Mouse (Mus musculus) layer of hippocampus, postnatal 14 days (tissue): Measurements from ENCODE around the gene Zfp595. TPM values are rescaled to one million over a fixed set of nuclear protein-coding genes. Genes with fewer than 3 reads are reported as not detected.
"Not testable (repeated sequence)": the region's sequence is repeated elsewhere in the genome, so short reads cannot be mapped to it uniquely, and the experiment has no call there.

ENCODE experiments used
- DNase-seq, 2 experiments: peaks; one replicate each; pipeline ENCODE4 v3.0.0; 2021 to 2022; ENCODE audit warnings: low spot score in 2 of 2, mixed read lengths in 1 of 2
- long read RNA-seq, 2 experiments: library from polyadenylated mRNA; stranded (forward); transcript quantifications; one replicate each; pipeline ENCODE4 v2.0.0; 2021
- total RNA-seq, 2 experiments: library from RNA; stranded (reverse); gene quantifications; 2 replicates each; pipeline ENCODE4 v1.2.3; 2021

Zfp595 gene
- total RNA-seq = 1 to 10 TPM; 3.0 to 3.2 TPM
- long read RNA-seq, experiment 1 = 0 reads
- long read RNA-seq, experiment 2, full-length matches to known transcripts = 1 of 1 reads
- long read RNA-seq, experiment 2, partial matches to known transcripts = 0 of 1 reads
- long read RNA-seq, experiment 2, other reads (novel, unspliced or antisense) = 0 of 1 reads

DNA sequence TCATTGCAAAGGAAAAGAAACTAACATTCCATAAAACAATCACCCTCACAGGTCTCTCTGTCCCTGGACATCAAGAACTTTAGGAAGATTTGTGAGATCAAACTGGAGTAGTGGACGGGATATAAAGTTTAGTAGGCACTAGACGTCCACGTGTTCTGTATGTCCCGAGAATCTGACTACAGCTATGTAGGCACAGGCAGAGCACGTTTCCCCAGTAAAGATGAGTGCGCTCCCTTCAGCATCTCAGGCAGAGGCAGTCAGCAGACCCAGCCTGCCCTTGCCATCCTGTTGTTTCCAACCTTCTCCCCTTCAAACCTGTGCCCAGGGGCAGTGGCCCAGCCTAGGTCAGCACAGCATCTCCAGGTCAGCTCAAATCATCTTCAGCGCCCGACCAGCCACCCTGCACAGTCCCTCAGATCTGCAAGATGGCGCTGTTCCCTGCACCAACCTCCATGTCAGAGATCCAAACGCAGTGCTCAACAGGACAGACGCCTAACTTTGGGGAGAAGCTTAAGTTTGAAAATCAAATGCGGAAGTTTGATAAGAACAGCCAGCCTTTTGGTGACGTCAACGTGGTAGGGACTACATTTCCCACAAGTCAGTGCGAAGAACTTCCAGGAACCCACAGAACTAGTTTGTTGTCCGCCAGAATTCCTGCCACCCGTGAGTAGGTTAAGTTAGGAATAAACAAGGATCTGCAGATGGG lies at the start of gene Zfp595:
Zfp595 (minus strand) TSS at position 552 of the 706 bp plus-strand sequence.
- DNase-seq = peak; percentile 53 to 88

DNA sequence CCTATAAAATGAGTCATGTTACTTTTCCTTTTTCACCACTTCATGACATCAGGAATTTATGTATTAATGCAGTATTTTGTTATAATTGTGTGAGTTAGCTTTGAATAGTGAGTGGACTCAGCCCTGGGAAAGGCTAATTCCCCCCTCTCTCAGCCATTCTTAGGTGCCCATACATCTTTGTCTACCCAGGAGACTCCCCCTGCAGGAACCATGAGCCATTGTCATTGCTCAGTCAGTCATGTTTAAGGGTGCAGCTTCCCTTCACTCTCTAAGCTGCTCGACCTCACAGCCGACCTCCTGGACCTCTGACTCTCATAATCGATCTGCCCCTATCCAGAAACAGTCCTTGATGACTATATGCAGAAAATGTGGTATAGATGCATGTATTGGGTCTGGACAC lies 43.9 kb upstream of the Zfp595 start:
- DNase-seq = not testable (repeated sequence)

DNA sequence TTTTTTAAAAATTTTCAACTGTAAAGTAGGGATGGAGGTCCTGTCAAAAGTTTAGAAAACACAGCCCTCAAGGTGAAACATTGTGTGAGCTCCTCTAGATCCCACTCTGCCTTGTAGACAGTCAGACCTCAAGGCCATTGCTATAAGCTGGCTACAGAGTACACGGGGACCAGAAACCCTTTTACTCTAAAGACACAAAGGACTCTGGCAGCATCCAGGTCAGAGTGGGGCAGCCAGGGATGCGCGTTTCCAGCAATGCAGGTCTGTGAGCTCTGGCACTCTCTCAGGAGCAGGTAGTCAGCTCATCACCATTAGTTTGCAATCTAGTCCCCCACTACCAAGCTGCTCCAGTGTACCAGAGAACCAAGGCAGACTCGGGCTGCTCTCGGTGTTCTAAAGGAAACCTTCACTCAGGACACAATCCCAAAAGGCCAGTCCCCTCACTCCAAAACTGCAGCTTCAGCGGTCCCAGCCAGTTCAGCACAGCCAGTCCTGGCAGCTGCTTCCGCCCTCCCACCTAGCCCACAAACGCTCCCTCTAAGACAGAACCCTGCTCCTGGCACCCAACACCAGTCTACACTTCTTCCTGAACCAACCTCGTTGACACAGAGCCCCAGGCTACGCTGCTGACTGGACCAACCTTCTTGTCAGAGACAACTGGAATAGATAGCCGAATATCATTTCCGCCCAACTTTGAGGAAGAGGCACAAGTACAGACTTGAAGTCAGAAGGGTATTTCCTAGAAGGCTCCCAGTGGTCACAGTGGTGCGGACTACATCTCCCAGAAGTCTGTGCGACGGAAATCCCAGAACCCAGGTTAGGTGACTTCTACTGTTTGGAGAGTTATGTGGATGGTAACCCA lies 42.9 kb upstream of the Zfp595 start, which contains the start of the genes Gm28041 and Zfp456:
Gm28041 (minus strand) TSS at position 684 of the 862 bp plus-strand sequence.
Zfp456 (minus strand) TSS at position 761 of the 862 bp plus-strand sequence.
- DNase-seq = peak; percentile 37 to 61

DNA sequence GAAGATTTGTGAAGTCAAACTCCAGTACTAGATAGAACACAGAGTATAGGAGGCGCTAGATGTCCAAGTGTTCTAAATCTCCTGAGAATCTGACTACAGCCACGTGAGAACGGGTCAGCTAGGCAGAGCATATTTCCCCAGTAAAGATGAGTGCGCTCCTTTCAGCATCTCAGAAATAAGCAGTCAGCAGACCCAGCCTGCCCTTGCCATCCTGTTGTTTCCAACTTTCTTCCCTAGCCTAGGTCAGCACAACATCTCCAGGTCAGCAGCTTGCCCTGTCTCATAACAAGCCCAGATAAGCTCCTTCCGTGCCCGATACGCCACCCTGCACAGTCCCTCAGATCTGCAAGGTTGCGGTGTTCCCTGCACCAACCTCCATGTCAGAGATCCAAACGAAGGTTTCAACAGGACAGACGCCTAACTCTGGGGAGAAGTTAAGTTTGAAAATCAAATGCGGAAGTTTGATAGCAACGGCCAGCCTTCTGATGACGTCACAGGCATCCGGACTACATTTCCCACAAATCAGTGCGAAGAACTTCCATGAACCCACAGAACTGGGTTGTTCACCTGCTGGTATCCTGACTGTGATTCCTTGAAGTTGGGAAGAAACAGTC lies 27.9 kb upstream of the Zfp595 start, which contains the start of the genes Gm28044 and Zfp953:
Gm28044 (minus strand) TSS at position 406 of the 614 bp plus-strand sequence.
Zfp953 (minus strand) TSS at position 475 of the 614 bp plus-strand sequence.
- DNase-seq = peak; percentile 82 to 94

DNA sequence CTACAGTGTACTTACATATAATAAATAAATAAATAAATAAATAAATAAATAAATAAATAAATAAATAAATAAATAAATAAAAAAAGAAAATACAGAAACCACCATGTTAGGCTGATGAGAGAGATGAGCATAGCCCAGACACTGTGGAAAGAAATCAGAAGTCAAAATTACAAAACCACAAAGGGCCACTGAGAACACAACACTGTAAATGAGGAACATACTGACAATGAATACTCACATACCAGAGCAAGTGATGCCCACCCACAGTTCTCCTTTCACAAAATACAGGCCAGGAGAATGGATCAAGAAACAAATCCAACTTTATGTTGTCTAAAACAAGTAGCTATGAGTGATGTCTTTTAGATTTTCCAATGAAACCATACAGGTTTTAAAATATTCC lies 19.5 kb upstream of the Zfp595 start:
- DNase-seq = no peak

DNA sequence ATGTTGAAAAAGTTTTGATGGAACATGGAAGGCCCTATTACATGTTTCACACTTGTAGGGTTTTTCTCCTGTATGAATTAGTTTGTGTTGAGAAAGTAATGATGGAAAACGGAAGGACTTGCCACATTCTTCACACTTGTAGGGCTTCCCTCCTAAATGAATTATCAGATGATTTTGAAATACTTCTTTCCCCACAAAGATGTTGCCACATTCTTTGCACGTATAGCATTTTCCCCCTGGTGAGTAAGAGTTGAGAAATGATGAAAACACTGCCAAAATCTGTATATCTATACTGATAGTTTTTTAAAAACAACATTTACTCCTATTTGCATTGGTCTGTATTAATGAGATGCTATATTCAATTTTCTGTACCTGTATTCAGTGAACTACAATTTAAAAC lies 11.1 kb upstream of the Zfp595 start:
- no peak for DNase-seq

DNA sequence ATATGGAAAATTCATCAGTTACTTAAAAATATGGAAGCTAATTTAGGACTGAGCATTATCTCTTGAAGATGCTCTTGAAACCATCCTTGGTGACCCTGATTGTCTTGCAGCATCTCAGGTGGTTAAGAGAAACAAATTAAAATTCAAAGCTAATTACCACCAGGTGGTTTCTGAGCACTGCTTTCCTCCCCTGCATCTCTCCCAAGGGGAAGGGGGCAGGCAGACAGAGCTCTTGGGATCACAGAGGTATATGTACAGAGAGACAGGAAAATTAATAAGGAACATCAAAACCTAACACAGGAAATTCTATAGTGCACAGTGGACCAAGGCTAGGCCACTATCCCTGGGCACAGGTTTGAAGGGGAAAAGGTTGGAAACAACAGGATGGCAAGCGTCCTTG lies 507 bp upstream of the Zfp595 start:
- DNase-seq = no peak

DNA sequence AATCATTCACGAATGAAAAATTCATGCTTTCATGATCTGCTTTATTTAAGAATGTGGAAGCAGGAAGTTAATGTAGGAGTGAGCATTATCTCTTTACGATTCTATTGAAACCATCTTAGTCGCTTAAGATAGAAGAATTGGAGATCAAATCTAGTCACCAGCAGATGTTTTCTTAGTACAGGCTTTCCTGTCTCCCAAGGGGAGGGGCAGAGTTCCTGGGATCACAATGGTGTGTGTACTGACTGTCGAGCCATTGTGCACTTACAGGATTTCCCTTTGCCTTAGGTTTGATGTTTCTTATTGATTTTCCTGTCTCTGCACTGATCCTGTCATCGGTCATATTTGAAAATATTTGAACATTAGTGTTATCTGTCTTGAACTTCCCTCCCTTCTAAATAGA lies 25.7 kb downstream of the Zfp595 start:
- no peak for DNase-seq

DNA sequence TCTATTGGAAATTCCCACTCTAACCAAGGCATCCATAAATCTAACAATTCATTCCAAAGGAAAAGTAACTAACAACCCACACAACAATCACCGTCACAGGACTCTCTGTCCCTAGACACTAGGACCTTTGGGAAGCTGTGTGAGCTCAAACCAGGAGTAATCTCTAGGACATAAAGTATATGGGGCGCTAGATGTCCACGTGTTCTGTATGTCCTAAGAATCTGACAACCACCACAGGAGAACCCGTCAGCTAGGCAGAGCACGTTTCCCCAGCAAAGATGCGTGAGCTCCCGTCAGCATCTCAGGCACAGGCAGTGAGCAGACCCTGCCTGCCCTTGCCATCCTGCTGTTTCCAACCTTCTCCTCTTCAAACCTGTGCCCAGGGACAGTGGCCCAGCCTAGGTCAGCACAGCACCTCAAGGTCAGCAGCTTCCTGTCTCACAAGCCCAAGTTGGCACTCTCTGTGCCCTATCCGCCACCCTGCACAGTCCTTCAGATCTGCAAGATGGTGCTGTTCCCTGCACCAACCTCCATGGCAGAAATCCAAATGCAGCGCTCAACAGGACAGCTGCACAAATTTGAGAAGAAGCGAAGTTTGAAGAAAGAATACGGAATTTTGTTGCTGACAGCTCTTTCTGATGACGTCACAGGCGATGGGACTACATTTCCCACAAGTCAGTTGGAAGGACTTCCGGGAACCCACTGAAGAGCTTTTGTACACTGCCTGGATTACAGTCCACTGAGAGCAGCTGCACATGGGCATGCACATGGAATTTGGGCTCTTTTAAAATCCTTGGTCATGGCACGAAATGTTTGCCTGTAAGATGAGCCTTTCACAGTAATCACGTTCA lies 26.3 kb downstream of the Zfp595 start, which contains the start of gene Zfp457:
Zfp457 (minus strand) TSS at position 664 of the 851 bp plus-strand sequence.
- DNase-seq = peak; percentile 87 to 96

DNA sequence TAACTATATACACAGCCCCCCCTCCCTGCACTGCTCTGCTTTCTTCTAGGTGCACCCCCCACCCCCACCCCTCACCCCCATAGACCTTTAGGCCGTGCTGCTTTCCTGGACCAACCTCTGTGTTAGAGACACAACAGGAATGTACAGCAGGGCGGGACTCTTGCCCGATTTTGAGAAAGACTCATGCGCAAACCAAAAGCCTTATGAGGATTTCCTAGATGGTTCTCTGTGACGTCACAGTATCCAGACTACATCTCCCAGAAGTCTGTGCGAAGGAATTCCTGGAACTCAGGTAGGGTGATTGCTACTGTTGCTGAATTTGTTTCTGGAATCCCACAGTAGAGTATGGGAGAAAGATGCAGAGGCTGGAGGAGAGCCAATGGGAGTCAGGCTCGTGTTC lies 54.1 kb downstream of the Zfp595 start, which contains the start of gene Zfp458:
Zfp458 (minus strand) TSS at position 153 of the 400 bp plus-strand sequence.
- DNase-seq = no peak

DNA sequence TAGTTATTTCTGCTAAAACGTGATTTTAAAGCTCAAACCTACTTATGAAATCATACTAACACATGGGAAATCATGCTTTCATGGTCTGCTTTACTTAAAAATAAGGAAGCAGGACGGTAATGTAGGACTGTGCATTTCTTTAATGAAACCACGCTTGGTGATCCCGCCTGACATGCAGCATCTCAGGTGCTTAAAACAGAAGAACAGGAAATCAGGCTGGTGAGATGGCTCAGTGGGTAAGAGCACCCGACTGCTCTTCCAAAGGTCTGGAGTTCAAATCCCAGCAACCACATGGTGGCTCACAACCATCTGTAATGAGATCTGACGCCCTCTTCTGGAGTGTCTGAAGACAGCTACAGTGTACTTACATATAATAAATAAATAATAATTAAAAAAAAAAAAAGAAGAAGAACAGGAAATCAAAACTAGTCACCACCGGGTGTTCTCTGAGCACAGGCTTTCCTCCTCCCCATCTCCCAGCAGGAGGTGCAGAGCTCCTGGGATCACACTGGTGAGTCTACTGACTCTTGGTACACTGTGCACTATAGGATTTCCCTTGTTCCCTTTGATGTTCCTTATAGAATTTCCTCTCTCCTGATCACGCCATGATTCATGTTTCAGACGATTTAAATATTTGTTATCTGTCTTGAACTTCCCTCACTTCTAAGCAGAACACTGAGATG lies 62.8 kb downstream of the Zfp595 start:
- not testable (repeated sequence) for DNase-seq

DNA sequence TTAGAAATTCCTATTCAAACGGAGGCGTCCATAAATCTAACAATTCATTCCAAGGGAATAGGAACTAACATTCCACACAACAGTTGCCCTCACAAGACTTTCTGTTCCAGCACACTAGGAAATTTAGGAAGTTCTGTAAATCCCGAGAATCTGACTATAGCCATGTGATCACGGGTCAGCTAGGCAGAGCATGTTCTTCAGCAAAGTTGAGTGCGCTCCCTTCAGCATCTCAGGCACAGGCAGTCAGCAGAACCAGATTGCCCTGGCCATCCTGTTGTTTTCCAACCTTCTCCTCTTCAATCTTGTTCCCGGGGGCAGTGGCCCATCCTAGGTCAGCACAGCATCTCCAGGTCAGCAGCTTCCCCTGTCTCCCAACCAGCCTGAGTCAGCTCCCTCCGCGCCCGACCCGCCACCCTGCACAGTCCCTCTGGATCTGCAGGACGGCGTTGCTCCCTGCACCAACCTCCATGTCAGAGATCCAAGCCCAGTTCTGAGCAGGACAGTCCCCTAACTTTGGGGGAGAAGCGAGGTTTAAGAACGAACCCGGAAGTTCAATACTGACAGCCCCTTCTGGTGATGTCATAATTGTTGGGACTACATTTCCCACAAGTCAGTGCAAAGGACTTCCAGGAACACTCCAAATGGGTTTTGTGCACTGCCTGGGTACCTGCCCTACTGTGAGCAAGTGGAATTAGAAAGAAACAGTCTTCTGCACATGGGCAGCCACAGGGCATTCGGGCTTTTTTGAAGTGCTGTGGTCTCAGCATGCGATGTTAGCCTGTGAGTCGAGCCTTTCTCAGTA lies 63.6 kb downstream of the Zfp595 start:
- peak; percentile 72 to 91 for DNase-seq

Other genes with a start within 250 kb of the Zfp595 start
- 1 to 10 TPM; 2.9 to 3.5 TPM for gene Zfp708, start 234.6 kb downstream of the Zfp595 start, total RNA-seq
- 1 to 10 TPM; 2.3 to 2.7 TPM for gene Gm28557, start 224.0 kb downstream of the Zfp595 start, total RNA-seq
- gene Rslcan18, start 216.3 kb downstream of the Zfp595 start, total RNA-seq = under 1 TPM; 0.12 to 0.44 TPM
- 10 to 100 TPM in 1 of 2 experiments, 1 to 10 TPM in 1; 9.4 to 10.6 TPM for gene Zfp759, start 210.9 kb downstream of the Zfp595 start, total RNA-seq
- 1 to 10 TPM; 5.2 to 5.5 TPM for gene Rsl1, start 159.4 kb downstream of the Zfp595 start, total RNA-seq
- 1 to 10 TPM; 2.8 TPM for gene Zfp455, start 138.1 kb downstream of the Zfp595 start, total RNA-seq
- gene Zfp458, start 54.1 kb downstream of the Zfp595 start, total RNA-seq = 10 to 100 TPM; 18.4 to 20.1 TPM
- gene Zfp457, start 26.1 kb downstream of the Zfp595 start, total RNA-seq = 1 to 10 TPM; 5.4 to 6.3 TPM
- gene Gm28044, start 28.0 kb upstream of the Zfp595 start, total RNA-seq = not detected
- 1 to 10 TPM in 1 of 2 experiments, under 1 TPM in 1; 0.90 to 1.0 TPM for gene Zfp953, start 28.0 kb upstream of the Zfp595 start, total RNA-seq
- gene Gm28041, start 43.2 kb upstream of the Zfp595 start, total RNA-seq = under 1 TPM in 1 of 2 experiments, not detected in 1; 0.64 TPM
- 1 to 10 TPM in 1 of 2 experiments, under 1 TPM in 1; 0.60 to 1.0 TPM for gene Zfp456, start 43.2 kb upstream of the Zfp595 start, total RNA-seq
- gene Zfp429, start 67.2 kb upstream of the Zfp595 start, total RNA-seq = 1 to 10 TPM; 1.1 to 2.1 TPM
- gene Zfp459, start 88.8 kb upstream of the Zfp595 start, total RNA-seq = 1 to 10 TPM; 1.8 to 2.1 TPM
- 10 to 100 TPM; 11.5 to 11.7 TPM for gene Zfp874a, start 119.1 kb upstream of the Zfp595 start, total RNA-seq
- 10 to 100 TPM; 13.1 to 16.3 TPM for gene Zfp874b, start 151.7 kb upstream of the Zfp595 start, total RNA-seq
- gene Zfp58, start 168.0 kb upstream of the Zfp595 start, total RNA-seq = 1 to 10 TPM; 8.2 to 8.8 TPM
- gene Gm26965, start 193.6 kb upstream of the Zfp595 start, total RNA-seq = not detected
- gene Zfp87, start 193.6 kb upstream of the Zfp595 start, total RNA-seq = 10 to 100 TPM; 22.3 to 23.4 TPM
- 1 to 10 TPM; 8.8 TPM for gene Zfp748, start 221.3 kb upstream of the Zfp595 start, total RNA-seq